Mouse (Mus musculus): ENCODE measurements around the gene Col13a1. TPM values are rescaled to one million over a fixed set of nuclear protein-coding genes. Genes with fewer than 3 reads are reported as not detected.

Gene Col13a1
- polyA plus RNA-seq, 1 experiment from 2014 or later = 1.9 TPM

DNA sequence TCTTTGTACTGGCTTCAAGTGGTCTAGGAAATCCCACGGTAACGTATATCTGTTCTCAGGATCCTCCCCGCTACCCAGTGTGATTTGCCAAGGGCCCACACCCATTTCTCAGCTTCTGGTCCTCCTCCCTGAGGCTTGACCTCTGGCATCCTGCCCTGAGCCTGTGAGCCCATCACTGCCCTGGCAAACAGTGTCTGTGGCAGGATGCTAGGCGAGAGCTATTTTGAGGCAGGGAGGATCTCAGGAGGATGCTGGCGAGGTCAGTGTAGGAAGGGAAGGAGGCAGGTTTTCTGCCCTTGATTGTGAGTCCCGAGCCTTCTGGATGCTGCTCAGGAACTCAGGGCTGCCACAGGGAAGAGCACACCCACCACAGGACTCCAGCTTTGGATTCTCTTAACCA, 22.2 kb downstream of the Col13a1 start:
- Histone ChIP-seq H3K36me3 (replicated peaks) (no peaks in the 10 kb centered on the region), H3K4me3 (no peak overlapping the region), H3K27me3 (replicated peaks) (no peaks in the 10 kb centered on the region), H3K9me3 (no peaks in the 10 kb centered on the region), H3K27ac (no peak overlapping the region), H3K4me1 (no peaks in the 10 kb centered on the region), H3K4me2 (no peak overlapping the region), H3K9ac (no peak overlapping the region)
- no peak for ATAC-seq (replicated peaks)
- WGBS = 70% methylated on average over 6 of the region's 6 CpGs

DNA sequence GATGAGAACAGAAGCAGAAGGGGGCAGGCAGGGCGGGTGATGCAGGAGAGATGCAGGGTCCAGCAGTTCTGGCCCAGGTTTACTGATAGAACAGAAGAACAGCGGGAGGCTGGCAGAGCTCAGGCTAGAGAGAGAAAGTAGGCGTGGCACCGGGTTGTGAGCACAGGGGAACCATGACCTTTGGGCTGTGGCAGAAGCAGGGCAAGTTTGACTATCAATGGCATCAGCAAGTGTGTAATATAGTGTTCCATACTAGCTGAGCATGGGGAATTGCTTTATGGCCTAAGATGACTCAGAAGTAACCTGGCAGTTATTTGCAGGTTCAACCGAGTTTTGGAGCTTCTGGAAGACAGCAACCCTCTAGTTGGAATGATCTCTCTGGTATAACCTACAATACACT, 25.0 kb downstream of the Col13a1 start:
- no peak overlapping the region for H3K9ac ChIP-seq
- no peaks in the 10 kb centered on the region for H3K9me3 ChIP-seq
- no peak overlapping the region for H3K27ac ChIP-seq
- H3K4me3 ChIP-seq = no peak overlapping the region
- H3K4me1 ChIP-seq = no peaks in the 10 kb centered on the region
- H3K27me3 ChIP-seq (replicated peaks) = no peaks in the 10 kb centered on the region
- no peak for ATAC-seq (replicated peaks)
- no peak overlapping the region for H3K4me2 ChIP-seq
- H3K36me3 ChIP-seq (replicated peaks) = no peaks in the 10 kb centered on the region
- 59% methylated on average over 5 of the region's 5 CpGs for WGBS

DNA sequence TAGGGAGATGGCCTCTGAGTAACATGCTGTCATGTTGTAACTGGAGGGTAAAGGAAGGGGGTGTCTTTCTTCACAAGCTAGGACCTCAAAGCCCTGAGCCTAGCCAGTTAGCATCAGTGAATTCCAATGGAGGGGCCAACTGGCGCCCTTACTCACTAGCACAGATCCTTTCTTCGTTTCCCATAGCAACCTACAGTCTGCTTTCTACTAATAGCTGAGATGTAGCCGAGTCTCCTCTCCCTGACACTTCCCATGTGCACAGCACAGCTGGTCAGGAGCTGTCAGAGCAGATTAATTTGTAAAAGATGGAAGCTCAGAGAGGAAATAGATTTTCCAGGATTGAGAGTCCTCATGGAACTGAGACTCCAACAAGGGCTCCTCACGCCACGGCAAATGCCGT, 29.4 kb downstream of the Col13a1 start:
- Histone ChIP-seq H3K36me3 (replicated peaks) (no peaks in the 10 kb centered on the region), H3K9ac (no peak overlapping the region), H3K27ac (peak overlapping the region; percentile 51), H3K4me1 (no peaks in the 10 kb centered on the region), H3K27me3 (replicated peaks) (no peaks in the 10 kb centered on the region), H3K4me2 (no peak overlapping the region), H3K9me3 (no peaks in the 10 kb centered on the region), H3K4me3 (no peak overlapping the region)
- peak; percentile 82 for ATAC-seq (replicated peaks)
- WGBS = 51% methylated on average over 6 of the region's 6 CpGs

DNA sequence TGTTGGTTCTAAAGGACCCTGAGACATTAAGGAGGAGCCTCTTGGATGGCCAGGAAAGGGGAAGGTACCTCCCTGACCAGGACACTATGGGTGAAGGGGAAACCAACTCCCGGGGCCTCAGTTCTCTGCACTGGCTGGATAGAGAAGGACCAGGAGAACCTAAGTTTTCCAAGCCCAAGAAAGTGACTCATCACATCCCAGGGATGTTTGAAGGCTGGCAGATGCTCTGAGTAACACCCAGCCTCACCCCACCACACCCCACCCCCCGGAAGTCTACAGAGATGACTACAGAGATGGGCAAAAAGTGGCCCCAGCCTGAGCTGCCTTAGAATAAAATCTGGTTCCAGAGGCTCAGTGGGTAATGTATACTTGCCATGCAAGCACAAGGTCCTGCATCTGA, 34.5 kb downstream of the Col13a1 start:
- WGBS = 89% methylated on average over 2 of the region's 2 CpGs
- H3K36me3 ChIP-seq (replicated peaks) = no peaks in the 10 kb centered on the region
- H3K27ac ChIP-seq = no peak overlapping the region
- no peak for ATAC-seq (replicated peaks)
- no peaks in the 10 kb centered on the region for H3K4me1 ChIP-seq
- H3K4me2 ChIP-seq = no peak overlapping the region
- no peaks in the 10 kb centered on the region for H3K27me3 ChIP-seq (replicated peaks)
- no peak overlapping the region for H3K9ac ChIP-seq
- no peak overlapping the region for H3K4me3 ChIP-seq
- no peaks in the 10 kb centered on the region for H3K9me3 ChIP-seq

DNA sequence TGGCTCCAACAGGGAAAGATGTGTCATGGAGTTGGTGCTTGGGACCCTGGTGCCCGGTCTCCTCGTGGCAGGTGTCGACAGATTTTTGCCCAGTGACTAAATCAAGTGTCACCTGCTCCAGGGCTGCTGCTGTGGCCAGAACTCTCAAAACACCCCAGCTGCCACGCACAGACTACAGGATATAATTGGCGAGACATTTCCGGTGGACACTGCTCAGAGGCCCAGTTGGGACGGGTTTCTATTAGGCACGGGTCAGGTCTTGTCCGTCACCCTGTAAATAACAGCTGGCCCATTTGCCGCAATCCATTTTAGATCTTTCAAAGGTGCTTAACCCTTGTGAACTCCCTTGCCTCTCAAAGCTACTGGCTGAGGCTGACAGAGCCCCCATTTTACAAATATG, 35.4 kb downstream of the Col13a1 start:
- H3K9ac ChIP-seq = no peak overlapping the region
- ATAC-seq (replicated peaks) = no peak
- no peaks in the 10 kb centered on the region for H3K27me3 ChIP-seq (replicated peaks)
- no peak overlapping the region for H3K4me3 ChIP-seq
- H3K4me2 ChIP-seq = no peak overlapping the region
- no peak overlapping the region for H3K27ac ChIP-seq
- H3K36me3 ChIP-seq (replicated peaks) = no peaks in the 10 kb centered on the region
- H3K4me1 ChIP-seq = no peaks in the 10 kb centered on the region
- WGBS = 61% methylated on average over 10 of the region's 10 CpGs
- no peaks in the 10 kb centered on the region for H3K9me3 ChIP-seq

DNA sequence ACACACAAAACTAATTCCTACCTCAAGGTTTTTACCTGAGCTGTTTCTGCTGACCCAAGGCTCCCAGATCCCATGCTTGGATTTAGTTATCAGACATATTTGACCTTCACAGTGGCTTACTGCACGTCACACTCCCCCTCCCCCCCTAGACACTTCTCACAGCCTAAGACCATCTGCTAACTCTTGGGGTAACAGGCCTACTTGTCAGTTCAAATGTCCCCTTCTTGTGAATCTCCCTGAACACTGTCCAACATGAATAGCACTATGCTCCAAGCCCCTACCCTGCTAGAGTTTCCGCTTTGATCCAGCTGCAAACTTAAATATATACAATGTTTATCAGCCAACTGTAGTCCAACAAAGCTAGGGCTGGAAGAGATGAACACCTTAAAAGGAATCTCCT, 36.2 kb downstream of the Col13a1 start:
- 73% methylated on average over 2 of the region's 2 CpGs for WGBS
- Histone ChIP-seq H3K4me1 (no peaks in the 10 kb centered on the region), H3K9ac (no peak overlapping the region), H3K27ac (no peak overlapping the region), H3K9me3 (no peaks in the 10 kb centered on the region), H3K27me3 (replicated peaks) (peaks cover under 1% of the 10 kb centered on the region; the same call in 1 of the 2 replicates), H3K36me3 (replicated peaks) (no peaks in the 10 kb centered on the region), H3K4me3 (no peak overlapping the region), H3K4me2 (no peak overlapping the region)
- ATAC-seq (replicated peaks) = no peak

DNA sequence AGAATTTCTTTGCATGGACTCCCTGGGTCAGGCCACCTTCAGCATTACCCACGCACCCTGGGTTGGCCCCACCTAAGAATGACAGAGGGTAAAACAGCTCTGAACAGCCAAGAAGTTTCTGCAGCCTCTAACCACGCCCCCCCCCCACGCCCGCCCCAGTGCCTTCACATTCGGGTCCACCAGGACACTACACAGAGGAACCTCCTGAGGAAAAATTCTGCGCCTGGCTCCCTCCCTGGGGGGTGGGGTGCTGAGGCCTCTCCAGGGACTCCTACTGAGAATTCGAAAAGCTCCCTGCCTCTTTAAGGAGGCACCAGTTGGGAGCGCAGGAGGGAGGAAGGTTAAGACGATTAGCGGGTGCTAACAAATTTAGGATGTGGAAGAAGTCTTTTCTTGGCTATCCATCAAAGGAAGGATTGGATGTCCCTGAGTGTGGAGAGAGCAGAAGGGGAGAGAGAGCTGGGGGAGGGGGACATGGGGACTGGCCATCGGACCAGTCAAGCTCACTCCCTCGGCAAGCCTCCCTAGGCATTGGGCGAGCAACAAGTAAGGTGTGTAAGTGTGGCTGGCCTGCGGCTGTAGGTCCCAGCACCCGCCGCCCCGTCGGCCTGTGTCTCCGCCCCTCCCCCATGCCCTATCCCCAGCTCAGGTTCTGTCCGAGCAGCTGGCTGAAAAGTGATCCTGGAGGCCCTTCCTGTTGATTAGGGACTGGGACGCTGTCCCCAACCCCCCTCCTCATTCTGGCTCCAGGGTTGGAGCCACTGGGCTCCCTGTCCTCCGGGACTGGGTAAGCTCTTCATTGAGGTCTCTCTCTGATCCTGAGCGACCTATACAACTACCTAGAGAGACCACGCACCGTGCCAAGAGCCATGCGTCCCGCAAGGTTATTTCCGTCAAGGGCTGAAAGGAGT, 42.4 kb downstream of the Col13a1 start:
- Histone ChIP-seq H3K36me3 (replicated peaks) (no peaks in the 10 kb centered on the region), H3K4me2 (peak overlapping the region; percentile 45), H3K4me3 (peak overlapping the region; percentile 9), H3K9me3 (no peaks in the 10 kb centered on the region), H3K27ac (no peak overlapping the region), H3K4me1 (peaks cover 15% of the 10 kb centered on the region), H3K27me3 (replicated peaks) (peaks cover 12% of the 10 kb centered on the region), H3K9ac (no peak overlapping the region)
- no peak for ATAC-seq (replicated peaks)
- WGBS = 1% methylated on average over 28 of the region's 28 CpGs

DNA sequence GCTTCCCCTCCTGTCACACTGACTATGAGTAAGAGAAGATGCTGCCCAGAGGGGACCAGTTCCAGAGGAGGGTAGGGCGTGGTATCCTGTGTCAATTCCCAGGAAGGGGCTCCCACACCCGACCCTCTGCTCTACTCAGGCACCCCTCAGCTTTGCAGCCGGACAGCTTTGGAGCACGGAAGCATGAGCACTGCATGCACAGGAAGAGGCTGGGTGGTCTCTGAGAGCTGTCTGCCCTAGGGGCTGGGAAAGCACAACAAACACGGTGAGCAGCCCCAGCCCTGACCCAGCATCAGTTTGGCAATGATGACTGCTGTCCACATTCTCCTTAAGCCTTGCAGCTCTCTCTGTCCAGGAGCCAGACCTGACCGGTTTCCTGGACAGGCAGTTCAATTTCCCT, 47.2 kb downstream of the Col13a1 start:
- H3K27ac ChIP-seq = no peak overlapping the region
- no peaks in the 10 kb centered on the region for H3K9me3 ChIP-seq
- no peak overlapping the region for H3K4me3 ChIP-seq
- H3K4me2 ChIP-seq = no peak overlapping the region
- peaks cover 16% of the 10 kb centered on the region for H3K4me1 ChIP-seq
- peaks cover 3% of the 10 kb centered on the region for H3K27me3 ChIP-seq (replicated peaks)
- 59% methylated on average over 6 of the region's 6 CpGs for WGBS
- no peak for ATAC-seq (replicated peaks)
- H3K9ac ChIP-seq = no peak overlapping the region
- H3K36me3 ChIP-seq (replicated peaks) = no peaks in the 10 kb centered on the region

DNA sequence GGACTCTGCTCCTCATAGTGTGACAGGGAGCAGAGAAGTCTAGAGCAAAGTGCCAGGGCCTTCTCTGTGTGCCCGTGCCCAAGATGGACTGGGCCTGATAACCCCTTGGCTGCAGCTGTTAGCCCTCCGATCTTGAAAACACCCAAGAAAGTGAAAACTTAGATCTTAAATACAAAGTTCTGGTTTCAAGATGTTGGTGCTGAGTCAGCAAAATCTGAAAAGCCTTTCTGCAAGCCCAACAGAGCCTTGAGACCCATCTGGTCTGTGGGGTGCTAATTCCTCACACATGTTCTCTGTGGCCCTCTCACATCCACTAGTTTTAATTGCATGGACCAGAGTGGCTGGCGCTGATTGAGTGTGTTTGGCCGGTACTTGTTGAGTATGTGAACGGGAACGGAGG, 49.0 kb downstream of the Col13a1 start:
- no peak overlapping the region for H3K9ac ChIP-seq
- no peaks in the 10 kb centered on the region for H3K9me3 ChIP-seq
- H3K4me3 ChIP-seq = no peak overlapping the region
- no peak for ATAC-seq (replicated peaks)
- H3K4me2 ChIP-seq = no peak overlapping the region
- no peak overlapping the region for H3K27ac ChIP-seq
- 86% methylated on average over 6 of the region's 6 CpGs for whole genome bisulfite sequencing
- H3K4me1 ChIP-seq = peaks cover 9% of the 10 kb centered on the region; the same call in 1 of the 2 replicates
- no peaks in the 10 kb centered on the region; the same call in 1 of the 2 replicates for H3K27me3 ChIP-seq (replicated peaks)
- no peaks in the 10 kb centered on the region for H3K36me3 ChIP-seq (replicated peaks)

DNA sequence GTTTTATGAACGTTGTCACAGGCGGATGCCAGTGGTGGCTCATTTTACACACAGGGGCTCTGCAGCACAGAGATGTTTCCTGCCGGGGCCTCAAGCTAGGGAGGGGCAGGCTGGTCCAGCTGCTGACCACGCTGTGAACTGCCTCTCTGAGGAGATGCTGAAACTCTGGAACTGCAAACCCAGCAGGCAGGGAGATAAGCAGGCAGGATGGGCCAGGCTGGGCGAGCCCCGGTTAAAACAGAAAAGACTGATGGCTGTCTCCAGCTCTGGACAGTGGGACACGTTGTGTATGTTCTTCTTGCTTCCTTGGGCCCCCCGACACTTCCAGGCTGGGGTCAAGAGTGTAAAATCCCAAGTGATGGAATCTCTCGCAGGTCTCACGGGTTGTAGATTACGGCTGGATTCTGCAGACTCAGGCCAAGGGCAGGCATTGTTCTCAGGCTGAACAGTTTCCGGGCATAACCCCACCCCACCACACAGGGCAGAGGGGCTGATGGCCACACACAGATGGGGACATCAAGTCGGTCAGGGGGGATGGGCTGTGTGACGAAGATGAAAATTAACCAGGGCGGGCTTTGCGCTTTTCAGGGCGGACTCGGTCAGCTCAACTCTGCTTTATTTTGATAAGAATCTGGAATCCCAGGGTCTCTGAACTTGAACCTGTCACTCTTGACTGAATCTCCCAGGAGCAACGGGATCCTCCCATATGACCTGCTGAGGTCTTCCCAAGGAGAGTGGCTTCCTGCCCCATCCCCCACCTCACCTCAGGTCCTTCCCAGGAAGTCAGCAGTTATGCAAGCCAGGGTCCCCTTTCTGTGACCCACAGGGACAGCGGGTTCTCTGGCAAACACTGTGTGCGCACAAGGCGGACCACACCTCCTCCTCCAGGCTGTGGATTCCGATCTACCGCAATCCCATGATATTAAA, 49.9 kb downstream of the Col13a1 start:
- H3K4me2 ChIP-seq = peak overlapping the region; percentile 13; the same call in 1 of the 2 replicates
- H3K9me3 ChIP-seq = no peaks in the 10 kb centered on the region
- H3K4me1 ChIP-seq = peaks cover 9% of the 10 kb centered on the region; the same call in 1 of the 2 replicates
- WGBS = 16% methylated on average over 24 of the region's 24 CpGs
- H3K9ac ChIP-seq = no peak overlapping the region
- no peaks in the 10 kb centered on the region for H3K27me3 ChIP-seq (replicated peaks)
- H3K4me3 ChIP-seq = no peak overlapping the region
- H3K36me3 ChIP-seq (replicated peaks) = no peaks in the 10 kb centered on the region
- no peak; the same call in 1 of the 2 replicates for ATAC-seq (replicated peaks)
- no peak overlapping the region for H3K27ac ChIP-seq

DNA sequence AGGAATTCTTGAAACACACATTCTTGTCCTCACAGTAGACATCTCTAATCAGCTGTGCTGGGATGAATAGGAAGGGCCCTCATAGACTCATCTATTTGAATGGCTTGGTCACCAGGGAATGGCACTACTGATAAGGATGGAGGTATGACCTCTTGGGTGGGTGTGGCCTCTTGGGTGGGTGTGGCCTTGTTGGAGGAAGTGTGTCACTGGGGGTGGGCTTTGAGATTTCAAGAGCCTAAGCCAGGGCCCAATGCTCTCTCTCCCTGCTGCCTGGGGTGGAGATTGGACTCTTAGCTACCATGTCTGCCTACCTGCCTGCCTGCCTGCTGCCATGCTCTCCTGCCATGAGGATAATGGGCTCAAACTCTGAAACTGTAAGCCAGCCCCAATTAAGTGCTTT, 53.2 kb downstream of the Col13a1 start:
- no peaks in the 10 kb centered on the region for H3K36me3 ChIP-seq (replicated peaks)
- no peak overlapping the region for H3K4me2 ChIP-seq
- no peak overlapping the region for H3K27ac ChIP-seq
- H3K4me1 ChIP-seq = peaks cover 12% of the 10 kb centered on the region; the same call in 1 of the 2 replicates
- no peaks in the 10 kb centered on the region for H3K27me3 ChIP-seq (replicated peaks)
- ATAC-seq (replicated peaks) = no peak
- no peak overlapping the region for H3K4me3 ChIP-seq
- H3K9me3 ChIP-seq = no peaks in the 10 kb centered on the region
- H3K9ac ChIP-seq = no peak overlapping the region

DNA sequence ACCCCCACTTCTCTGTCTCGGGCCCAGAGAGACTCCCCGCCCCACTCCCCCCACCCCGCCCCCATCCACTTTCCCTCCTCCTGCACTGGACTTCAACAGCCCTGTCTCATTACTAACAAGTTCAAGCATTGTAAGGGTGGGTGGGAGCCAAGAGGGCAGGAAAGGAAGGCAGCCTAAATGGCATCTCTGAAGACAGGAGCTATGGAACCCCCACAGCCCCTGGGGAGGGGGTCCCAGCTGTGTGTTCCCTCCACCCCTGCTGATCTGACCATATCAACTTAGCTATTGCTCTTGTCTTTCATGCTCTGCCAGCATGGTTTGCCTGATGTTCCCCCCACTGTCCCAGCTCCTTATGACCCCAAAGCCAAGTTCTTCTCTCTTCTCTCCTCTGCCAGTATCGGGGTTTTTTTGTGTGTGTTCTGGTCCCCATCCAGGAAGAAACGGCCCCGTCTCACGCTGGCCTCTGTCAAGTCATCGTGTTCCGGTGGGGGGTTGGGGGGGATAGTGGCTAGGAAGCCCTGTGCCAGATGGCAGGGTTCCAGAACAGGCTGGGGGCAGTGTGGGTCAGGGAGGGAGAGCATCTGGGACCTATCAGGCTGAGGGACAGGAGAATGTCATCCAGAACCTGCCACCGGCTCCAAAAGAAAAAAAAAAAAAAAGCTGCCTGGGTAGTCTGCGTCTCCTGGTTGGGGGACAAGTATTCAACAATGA, 58.1 kb downstream of the Col13a1 start:
- Histone ChIP-seq H3K27ac (no peak overlapping the region), H3K4me1 (peaks cover 4% of the 10 kb centered on the region; the same call in 1 of the 2 replicates), H3K36me3 (replicated peaks) (no peaks in the 10 kb centered on the region), H3K9me3 (peaks cover 4% of the 10 kb centered on the region; the same call in 1 of the 2 replicates), H3K9ac (no peak overlapping the region), H3K4me2 (no peak overlapping the region), H3K27me3 (replicated peaks) (no peaks in the 10 kb centered on the region), H3K4me3 (no peak overlapping the region)
- 48% methylated on average over 11 of the region's 11 CpGs for WGBS
- no peak for ATAC-seq (replicated peaks)

Data from midbrain, embryonic 15.5 days (tissue).